Mouse (Mus musculus): Measurements from ENCODE around the gene Tmem109.

Gene Tmem109

GRCm38 (mm10) chr19:10841721-10842626, 39.8 kb downstream of the Tmem109 start:
- no peak overlapping the region for H3K4me3 ChIP-seq (replicated peaks; ENCODE audit: low read length)
- no peak for TF ChIP-seq POU5F1 (IDR thresholded peaks at IDR 0.05; ENCODE audit: borderline replicate concordance, low read length)
- TF ChIP-seq NANOG (IDR thresholded peaks at IDR 0.05; ENCODE audit: borderline replicate concordance, low read length), result no peak
- no peak for TF ChIP-seq CTCF (conservative IDR thresholded peaks at IDR 0.05; ENCODE audit: low read length)
- H3K4me1 ChIP-seq (replicated peaks; ENCODE audit: low read depth, low read length), result peaks cover 33% of the 10 kb centered on the region
- peaks cover 13% of the 10 kb centered on the region for H3K9me3 ChIP-seq (ENCODE audit: low read length)
- no peaks in the 10 kb centered on the region for H3K36me3 ChIP-seq (ENCODE audit: insufficient read depth, low read length)
- peaks cover 30% of the 10 kb centered on the region for H3K27me3 ChIP-seq (ENCODE audit: insufficient read depth, low read length)

- H3K9me3 ChIP-seq (ENCODE audit: low read length), result peaks cover 13% of the 10 kb centered on the region
- peaks cover 48% of the 10 kb centered on the region for H3K4me1 ChIP-seq (replicated peaks; ENCODE audit: low read depth, low read length)
- no peak within 1 kb of the TSS for H3K4me3 ChIP-seq (replicated peaks; ENCODE audit: low read length)
- peaks cover 27% of the 10 kb centered on the region for H3K27me3 ChIP-seq (ENCODE audit: insufficient read depth, low read length)
- no peak for TF ChIP-seq POU5F1 (IDR thresholded peaks at IDR 0.05; ENCODE audit: borderline replicate concordance, low read length)
- no peak for TF ChIP-seq CTCF (conservative IDR thresholded peaks at IDR 0.05; ENCODE audit: low read length)
- TF ChIP-seq NANOG (IDR thresholded peaks at IDR 0.05; ENCODE audit: borderline replicate concordance, low read length), result no peak
- no peaks in the 10 kb centered on the region for H3K36me3 ChIP-seq (ENCODE audit: insufficient read depth, low read length)
Measured at GRCm38 (mm10) chr19:10839010-10839892, 42.5 kb downstream of the Tmem109 start, which contains the start of gene Slc15a3. Slc15a3 (plus strand) TSS chr19:10839727.

- Histone ChIP-seq H3K36me3 (ENCODE audit: insufficient read depth, low read length) (no peaks in the 10 kb centered on the region), H3K27me3 (ENCODE audit: insufficient read depth, low read length) (no peaks in the 10 kb centered on the region), H3K4me3 (replicated peaks; ENCODE audit: low read length) (no peak overlapping the region), H3K4me1 (replicated peaks; ENCODE audit: low read depth, low read length) (peaks cover 59% of the 10 kb centered on the region), H3K9me3 (ENCODE audit: low read length) (peaks cover 13% of the 10 kb centered on the region)
- TF ChIP-seq POU5F1 (IDR thresholded peaks at IDR 0.05; ENCODE audit: borderline replicate concordance, low read length) (peak; percentile 33; the same call in 1 of the 2 replicates), NANOG (IDR thresholded peaks at IDR 0.05; ENCODE audit: borderline replicate concordance, low read length) (no peak)
Measured at GRCm38 (mm10) chr19:10835671-10836070, 46.1 kb downstream of the Tmem109 start.

- H3K9me3 ChIP-seq (ENCODE audit: low read length), result peaks cover 5% of the 10 kb centered on the region
- H3K36me3 ChIP-seq (ENCODE audit: insufficient read depth, low read length), result no peaks in the 10 kb centered on the region
- H3K27me3 ChIP-seq (ENCODE audit: insufficient read depth, low read length), result no peaks in the 10 kb centered on the region
- TF ChIP-seq NANOG (IDR thresholded peaks at IDR 0.05; ENCODE audit: borderline replicate concordance, low read length) (no peak), POU5F1 (IDR thresholded peaks at IDR 0.05; ENCODE audit: borderline replicate concordance, low read length) (no peak), CTCF (conservative IDR thresholded peaks at IDR 0.05; ENCODE audit: low read length) (no peak)
- H3K4me3 ChIP-seq (replicated peaks; ENCODE audit: low read length), result no peak overlapping the region
- peaks cover 60% of the 10 kb centered on the region for H3K4me1 ChIP-seq (replicated peaks; ENCODE audit: low read depth, low read length)
Measured at GRCm38 (mm10) chr19:10833611-10834010, 48.2 kb downstream of the Tmem109 start.

GRCm38 (mm10) chr19:10832030-10832429, 49.8 kb downstream of the Tmem109 start:
- Histone ChIP-seq H3K9me3 (ENCODE audit: low read length) (no peaks in the 10 kb centered on the region), H3K36me3 (ENCODE audit: insufficient read depth, low read length) (no peaks in the 10 kb centered on the region), H3K4me1 (replicated peaks; ENCODE audit: low read depth, low read length) (peaks cover 48% of the 10 kb centered on the region), H3K4me3 (replicated peaks; ENCODE audit: low read length) (no peak overlapping the region), H3K27me3 (ENCODE audit: insufficient read depth, low read length) (no peaks in the 10 kb centered on the region)
- TF ChIP-seq NANOG (IDR thresholded peaks at IDR 0.05; ENCODE audit: borderline replicate concordance, low read length), result no peak
- TF ChIP-seq CTCF (conservative IDR thresholded peaks at IDR 0.05; ENCODE audit: low read length), result no peak
- no peak for TF ChIP-seq POU5F1 (IDR thresholded peaks at IDR 0.05; ENCODE audit: borderline replicate concordance, low read length)

GRCm38 (mm10) chr19:10831424-10831823, 50.4 kb downstream of the Tmem109 start:
- TF ChIP-seq POU5F1 (IDR thresholded peaks at IDR 0.05; ENCODE audit: borderline replicate concordance, low read length) (no peak), CTCF (conservative IDR thresholded peaks at IDR 0.05; ENCODE audit: low read length) (peak; percentile 56)
- Histone ChIP-seq H3K36me3 (ENCODE audit: insufficient read depth, low read length) (no peaks in the 10 kb centered on the region), H3K9me3 (ENCODE audit: low read length) (no peaks in the 10 kb centered on the region), H3K27me3 (ENCODE audit: insufficient read depth, low read length) (no peaks in the 10 kb centered on the region), H3K4me1 (replicated peaks; ENCODE audit: low read depth, low read length) (peaks cover 44% of the 10 kb centered on the region), H3K4me3 (replicated peaks; ENCODE audit: low read length) (no peak overlapping the region)

GRCm38 (mm10) chr19:10829436-10830175, 52.2 kb downstream of the Tmem109 start, which contains the start of gene Cd6:
Cd6 (minus strand) TSS chr19:10830058.
- Histone ChIP-seq H3K4me1 (replicated peaks; ENCODE audit: low read depth, low read length) (peaks cover 26% of the 10 kb centered on the region), H3K4me3 (replicated peaks; ENCODE audit: low read length) (no peak within 1 kb of the TSS), H3K27me3 (ENCODE audit: insufficient read depth, low read length) (no peaks in the 10 kb centered on the region), H3K9me3 (ENCODE audit: low read length) (no peaks in the 10 kb centered on the region), H3K36me3 (ENCODE audit: insufficient read depth, low read length) (no peaks in the 10 kb centered on the region)
- TF ChIP-seq CTCF (conservative IDR thresholded peaks at IDR 0.05; ENCODE audit: low read length) (no peak), NANOG (IDR thresholded peaks at IDR 0.05; ENCODE audit: borderline replicate concordance, low read length) (no peak), POU5F1 (IDR thresholded peaks at IDR 0.05; ENCODE audit: borderline replicate concordance, low read length) (no peak)

All from E14TG2a.4 (cell line).